Mouse (Mus musculus): ENCODE data around the gene Myo16. TPM values are rescaled to one million over a fixed set of nuclear protein-coding genes. Genes with fewer than 3 reads are reported as not detected.
A peak's percentile ranks its signal among the peaks of the same experiment; 100 is the strongest.

The Myo16 gene
- polyA plus RNA-seq, 1 experiment, result 0.12 TPM

GRCm38 (mm10) chr8:10391913-10392312 lies 238.2 kb downstream of the Myo16 start:
- no peak overlapping the region for H3K27ac ChIP-seq (ENCODE audit: insufficient read depth, low read length)
- TF ChIP-seq POLR2A (IDR thresholded peaks at IDR 0.05; ENCODE audit: low read depth, low read length), result no peak
- no peak for TF ChIP-seq CTCF (IDR thresholded peaks at IDR 0.05; ENCODE audit: borderline replicate concordance, insufficient read depth, low read length)
- H3K4me3 ChIP-seq (ENCODE audit: insufficient read depth, low read length), result no peak overlapping the region
- H3K4me1 ChIP-seq (ENCODE audit: control insufficient read depth, insufficient read depth, low read length), result no peaks in the 10 kb centered on the region

DNA sequence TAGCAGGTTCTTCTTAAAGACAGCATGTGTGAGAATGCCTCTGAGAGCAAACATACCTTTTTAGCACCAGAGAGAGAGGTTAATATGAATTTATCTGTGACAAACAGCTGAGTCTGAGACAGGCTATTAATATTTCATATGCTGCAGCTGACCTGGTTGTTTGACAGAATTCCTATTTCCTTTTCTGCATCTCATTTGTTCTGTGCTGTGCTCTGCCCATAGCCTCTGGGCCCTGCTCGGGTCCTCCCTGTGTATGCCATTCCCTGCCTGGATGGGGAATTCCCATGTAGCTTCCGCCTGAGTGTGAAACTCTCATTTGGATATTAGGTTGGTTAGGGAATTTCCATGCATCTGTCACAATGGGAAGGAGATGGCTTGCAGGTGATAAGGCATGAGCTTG lies 240.8 kb downstream of the Myo16 start:
- no peak overlapping the region for H3K4me3 ChIP-seq (ENCODE audit: insufficient read depth, low read length)
- TF ChIP-seq POLR2A (IDR thresholded peaks at IDR 0.05; ENCODE audit: low read depth, low read length), result no peak
- TF ChIP-seq CTCF (IDR thresholded peaks at IDR 0.05; ENCODE audit: borderline replicate concordance, insufficient read depth, low read length), result no peak
- no peaks in the 10 kb centered on the region for H3K4me1 ChIP-seq (ENCODE audit: control insufficient read depth, insufficient read depth, low read length)
- no peak overlapping the region for H3K27ac ChIP-seq (ENCODE audit: insufficient read depth, low read length)

DNA sequence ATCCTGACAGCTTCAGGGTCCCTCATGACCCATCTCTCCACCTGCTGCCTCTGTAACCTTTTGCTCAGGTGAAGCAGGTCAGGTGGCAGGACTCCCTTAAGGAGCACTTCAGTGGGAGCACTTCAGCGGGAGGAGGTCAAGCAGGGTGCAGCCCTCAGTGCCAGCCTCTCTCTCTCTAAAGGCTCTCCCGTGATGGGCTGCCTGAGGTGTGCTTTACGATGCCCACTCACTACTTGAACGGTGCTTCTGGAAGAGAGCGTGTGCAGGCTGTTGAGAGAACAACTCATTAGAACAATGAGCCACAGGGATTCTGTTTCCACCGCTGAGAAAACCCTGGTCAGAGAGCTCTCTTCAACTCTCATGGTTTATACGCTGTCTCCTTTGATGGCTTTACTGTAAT lies 241.4 kb downstream of the Myo16 start:
- H3K27ac ChIP-seq (ENCODE audit: insufficient read depth, low read length), result no peak overlapping the region
- TF ChIP-seq POLR2A (IDR thresholded peaks at IDR 0.05; ENCODE audit: low read depth, low read length), result no peak
- TF ChIP-seq CTCF (IDR thresholded peaks at IDR 0.05; ENCODE audit: borderline replicate concordance, insufficient read depth, low read length), result no peak
- H3K4me3 ChIP-seq (ENCODE audit: insufficient read depth, low read length), result no peak overlapping the region
- no peaks in the 10 kb centered on the region for H3K4me1 ChIP-seq (ENCODE audit: control insufficient read depth, insufficient read depth, low read length)

- Histone ChIP-seq H3K4me3 (ENCODE audit: insufficient read depth, low read length) (no peak overlapping the region), H3K27ac (ENCODE audit: insufficient read depth, low read length) (no peak overlapping the region), H3K4me1 (ENCODE audit: control insufficient read depth, insufficient read depth, low read length) (no peaks in the 10 kb centered on the region)
- TF ChIP-seq CTCF (IDR thresholded peaks at IDR 0.05; ENCODE audit: borderline replicate concordance, insufficient read depth, low read length) (no peak), POLR2A (IDR thresholded peaks at IDR 0.05; ENCODE audit: low read depth, low read length) (no peak)
Observed at GRCm38 (mm10) chr8:10402606-10403005, 248.9 kb downstream of the Myo16 start.

GRCm38 (mm10) chr8:10405469-10405868 lies 251.8 kb downstream of the Myo16 start:
- Histone ChIP-seq H3K4me1 (ENCODE audit: control insufficient read depth, insufficient read depth, low read length) (no peaks in the 10 kb centered on the region), H3K4me3 (ENCODE audit: insufficient read depth, low read length) (no peak overlapping the region), H3K27ac (ENCODE audit: insufficient read depth, low read length) (no peak overlapping the region)
- TF ChIP-seq POLR2A (IDR thresholded peaks at IDR 0.05; ENCODE audit: low read depth, low read length) (no peak), CTCF (IDR thresholded peaks at IDR 0.05; ENCODE audit: borderline replicate concordance, insufficient read depth, low read length) (peak; percentile 66; the same call in 1 of the 2 replicates)

DNA sequence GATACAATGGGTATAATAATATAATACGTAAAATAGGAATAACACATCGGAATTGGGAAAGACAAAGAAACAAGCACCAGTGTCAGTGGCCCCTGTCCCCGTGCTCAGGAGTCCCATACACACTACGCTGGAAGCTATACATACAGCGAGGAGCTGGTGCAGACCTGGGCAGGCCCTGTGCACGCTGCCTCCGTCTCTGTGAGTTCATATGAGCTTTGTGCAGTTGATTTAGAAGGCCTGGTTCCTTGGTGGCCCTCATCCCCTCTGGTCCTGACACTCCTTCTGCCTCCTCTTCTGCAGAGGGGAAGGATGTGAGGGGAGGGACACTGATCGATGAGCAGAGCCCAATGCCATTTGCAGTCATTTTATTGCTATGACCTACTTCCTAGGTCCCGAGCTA lies 255.3 kb downstream of the Myo16 start:
- TF ChIP-seq CTCF (IDR thresholded peaks at IDR 0.05; ENCODE audit: borderline replicate concordance, insufficient read depth, low read length) (no peak), POLR2A (IDR thresholded peaks at IDR 0.05; ENCODE audit: low read depth, low read length) (no peak)
- H3K27ac ChIP-seq (ENCODE audit: insufficient read depth, low read length), result no peak overlapping the region

DNA sequence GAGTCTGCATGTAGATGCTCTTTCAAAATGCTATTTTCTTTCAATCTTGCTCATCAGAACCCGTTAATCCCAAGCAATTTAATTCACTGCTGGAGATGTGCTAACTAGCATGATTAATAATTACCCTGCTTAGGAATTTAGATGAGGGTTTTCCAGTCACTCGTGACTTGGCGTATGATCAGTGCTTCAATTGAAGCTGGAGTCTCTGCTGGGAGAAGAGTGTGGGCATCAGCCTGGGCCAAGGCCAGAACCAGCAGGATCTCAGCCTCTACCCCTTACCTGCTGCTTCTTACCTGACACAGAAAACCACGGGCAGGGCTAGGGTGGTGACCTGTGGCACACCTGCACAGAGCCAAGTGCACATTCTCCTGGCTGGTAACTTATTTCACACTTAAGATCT lies 257.8 kb downstream of the Myo16 start:
- TF ChIP-seq CTCF (IDR thresholded peaks at IDR 0.05; ENCODE audit: borderline replicate concordance, insufficient read depth, low read length) (no peak), POLR2A (IDR thresholded peaks at IDR 0.05; ENCODE audit: low read depth, low read length) (no peak)

More for the DNA sequence above, 255.3 kb downstream of the Myo16 start:
- Histone ChIP-seq H3K4me1 (ENCODE audit: control insufficient read depth, insufficient read depth, low read length) (no peaks in the 10 kb centered on the region), H3K4me3 (ENCODE audit: insufficient read depth, low read length) (no peak overlapping the region)

GRCm38 (mm10) chr8:10413881-10414280 lies 260.2 kb downstream of the Myo16 start:
- H3K4me1 ChIP-seq (ENCODE audit: control insufficient read depth, insufficient read depth, low read length), result no peaks in the 10 kb centered on the region
- H3K4me3 ChIP-seq (ENCODE audit: insufficient read depth, low read length), result no peak overlapping the region
- H3K27ac ChIP-seq (ENCODE audit: insufficient read depth, low read length), result no peak overlapping the region
- TF ChIP-seq POLR2A (IDR thresholded peaks at IDR 0.05; ENCODE audit: low read depth, low read length) (no peak), CTCF (IDR thresholded peaks at IDR 0.05; ENCODE audit: borderline replicate concordance, insufficient read depth, low read length) (no peak)

More for the DNA sequence above, 257.8 kb downstream of the Myo16 start:
- no peak overlapping the region for H3K4me3 ChIP-seq (ENCODE audit: insufficient read depth, low read length)
- no peaks in the 10 kb centered on the region for H3K4me1 ChIP-seq (ENCODE audit: control insufficient read depth, insufficient read depth, low read length)
- no peak overlapping the region for H3K27ac ChIP-seq (ENCODE audit: insufficient read depth, low read length)

- no peak overlapping the region for H3K27ac ChIP-seq (ENCODE audit: insufficient read depth, low read length)
- no peaks in the 10 kb centered on the region for H3K4me1 ChIP-seq (ENCODE audit: control insufficient read depth, insufficient read depth, low read length)
- no peak overlapping the region for H3K4me3 ChIP-seq (ENCODE audit: insufficient read depth, low read length)
- TF ChIP-seq POLR2A (IDR thresholded peaks at IDR 0.05; ENCODE audit: low read depth, low read length) (no peak), CTCF (IDR thresholded peaks at IDR 0.05; ENCODE audit: borderline replicate concordance, insufficient read depth, low read length) (peak; percentile 79)
Observed at GRCm38 (mm10) chr8:10414684-10415212, 261.0 kb downstream of the Myo16 start.

DNA sequence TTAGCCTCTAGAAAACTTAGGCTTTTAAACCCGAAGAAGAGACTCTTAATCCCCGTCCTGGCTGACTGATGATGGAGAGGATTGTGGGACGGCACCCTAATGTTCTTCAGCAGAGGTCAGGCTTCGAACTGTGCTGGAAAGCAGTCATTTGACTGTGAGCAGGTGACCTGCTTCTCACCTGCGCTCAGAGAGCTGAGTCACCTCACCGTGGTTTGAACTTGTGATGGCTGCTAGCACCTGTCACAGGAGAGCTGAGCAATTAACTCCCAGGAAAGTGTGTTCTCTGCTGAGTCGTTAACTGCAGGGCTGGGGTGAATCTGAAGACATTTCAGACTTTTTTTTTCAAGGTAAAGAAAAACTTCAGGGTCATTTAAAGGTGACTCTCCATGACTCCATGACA lies 261.6 kb downstream of the Myo16 start:
- TF ChIP-seq POLR2A (IDR thresholded peaks at IDR 0.05; ENCODE audit: low read depth, low read length) (no peak), CTCF (IDR thresholded peaks at IDR 0.05; ENCODE audit: borderline replicate concordance, insufficient read depth, low read length) (no peak)
- Histone ChIP-seq H3K4me1 (ENCODE audit: control insufficient read depth, insufficient read depth, low read length) (no peaks in the 10 kb centered on the region), H3K4me3 (ENCODE audit: insufficient read depth, low read length) (no peak overlapping the region), H3K27ac (ENCODE audit: insufficient read depth, low read length) (no peak overlapping the region)
